Mouse (Mus musculus) adipocyte (in vitro differentiated cells): ENCODE results near the gene Uchl4.

Experiments
- DNase-seq: peaks from one replicate; pipeline ENCODE4 v3.0.0-alpha.2; 2016; ENCODE audit warnings: low spot score

The Uchl4 gene

GRCm38 (mm10) chr9:64274291-64274690, 39.3 kb downstream of the Uchl4 start:
- no peak for DNase-seq

GRCm38 (mm10) chr9:64274919-64275318, 39.9 kb downstream of the Uchl4 start:
- DNase-seq = no peak

- peak; percentile 56 for DNase-seq
These were observed 42.7 kb downstream of the Uchl4 start for GRCm38 (mm10) chr9:64277706-64278105.

GRCm38 (mm10) chr9:64278665-64279310, 43.8 kb downstream of the Uchl4 start:
- DNase-seq = no peak

GRCm38 (mm10) chr9:64281105-64281780, 46.2 kb downstream of the Uchl4 start, which contains the start of gene Tipin:
TSS of gene Tipin (plus strand) at chr9:64281581.
- peak; percentile 92 for DNase-seq

GRCm38 (mm10) chr9:64281781-64282178, 46.8 kb downstream of the Uchl4 start:
- DNase-seq = no peak

GRCm38 (mm10) chr9:64282404-64282987, 47.5 kb downstream of the Uchl4 start:
- DNase-seq = no peak
